Mouse (Mus musculus) naive thymus-derived CD4-positive, alpha-beta T cell, adult 2 months (primary cell): ENCODE measurements around the gene Nicn1.
"Not testable (repeated sequence)": the region's sequence is repeated elsewhere in the genome, so short reads cannot be mapped to it uniquely, and the experiment has no call there.

Experiments used
- DNase-seq: peaks from one replicate; pipeline ENCODE4 v3.0.0-alpha.2; 2011; ENCODE audit warnings: low read depth

The Nicn1 gene

GRCm38 (mm10) chr9:108280071-108280828, 10.0 kb upstream of the Nicn1 start:
- no peak for DNase-seq

- DNase-seq: peak; percentile 92
Measured at GRCm38 (mm10) chr9:108284410-108284809, 5.8 kb upstream of the Nicn1 start.

- not testable (repeated sequence) for DNase-seq
Measured at GRCm38 (mm10) chr9:108287526-108288238, 2.5 kb upstream of the Nicn1 start.

GRCm38 (mm10) chr9:108289347-108289746, 882 bp upstream of the Nicn1 start:
- DNase-seq: no peak

GRCm38 (mm10) chr9:108290773-108291172, 544 bp downstream of the Nicn1 start:
- no peak for DNase-seq

GRCm38 (mm10) chr9:108296453-108297355, 6.5 kb downstream of the Nicn1 start, which contains the start of gene Amt:
Gene Amt (plus strand): TSS chr9:108296853.
- no peak for DNase-seq

- no peak for DNase-seq
Measured at GRCm38 (mm10) chr9:108301853-108302252, 11.6 kb downstream of the Nicn1 start.

- DNase-seq: no peak
Measured at GRCm38 (mm10) chr9:108304716-108305115, 14.5 kb downstream of the Nicn1 start.

GRCm38 (mm10) chr9:108305170-108305569, 14.9 kb downstream of the Nicn1 start:
- DNase-seq: peak; percentile 35

- peak; percentile 99 for DNase-seq
Measured at GRCm38 (mm10) chr9:108305629-108306520, 15.6 kb downstream of the Nicn1 start, which contains the start of the genes Rhoa and Tcta. Gene Rhoa (plus strand): TSS chr9:108306129. Gene Tcta (minus strand): TSS chr9:108306160.

- peak; percentile 84 for DNase-seq
Measured at GRCm38 (mm10) chr9:108306571-108306980, 16.3 kb downstream of the Nicn1 start.

- DNase-seq: peak; percentile 41
Measured at GRCm38 (mm10) chr9:108307021-108307807, 17.0 kb downstream of the Nicn1 start.

- DNase-seq: no peak
Measured at GRCm38 (mm10) chr9:108308141-108308540, 17.9 kb downstream of the Nicn1 start.

GRCm38 (mm10) chr9:108317572-108317971, 27.3 kb downstream of the Nicn1 start:
- DNase-seq: no peak

- no peak for DNase-seq
Measured at GRCm38 (mm10) chr9:108318462-108318861, 28.2 kb downstream of the Nicn1 start.

- not testable (repeated sequence) for DNase-seq
Measured at GRCm38 (mm10) chr9:108322054-108322453, 31.8 kb downstream of the Nicn1 start.

GRCm38 (mm10) chr9:108324784-108325183, 34.6 kb downstream of the Nicn1 start:
- no peak for DNase-seq

GRCm38 (mm10) chr9:108325811-108326210, 35.6 kb downstream of the Nicn1 start:
- no peak for DNase-seq

GRCm38 (mm10) chr9:108337848-108338550, 47.8 kb downstream of the Nicn1 start:
- DNase-seq: no peak

- DNase-seq: no peak
Measured at GRCm38 (mm10) chr9:108338551-108338885, 48.3 kb downstream of the Nicn1 start.
